ENCODE assay signal across 16 mouse cellular contexts in the genomic region with DNA sequence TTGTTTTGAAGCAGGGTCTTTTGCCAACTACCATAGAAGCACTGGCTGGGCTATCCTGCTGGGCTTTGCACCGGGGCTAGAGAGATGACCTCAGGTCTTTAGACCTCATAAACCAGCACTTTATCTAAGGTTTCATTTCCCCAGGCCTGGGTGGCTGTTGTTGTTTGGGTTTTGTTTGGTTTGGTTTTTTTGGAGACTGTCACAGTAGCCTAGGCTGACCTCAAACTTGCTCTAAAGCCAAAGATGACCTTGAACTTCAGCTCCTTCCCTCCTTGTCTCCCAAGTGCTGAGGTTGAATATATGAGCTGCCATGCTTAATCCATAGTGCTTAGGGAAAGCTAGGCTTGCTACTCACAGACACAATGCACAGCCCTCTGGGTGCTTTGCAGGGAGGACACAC.
"Had no signal": no experiment of that assay in that cellular context is flagged by ENCODE, and none has a peak within 500 bp of the region (broad histone marks: within the 10 kb centered on the region; RNA-seq: fewer than 3 reads in every experiment).

No protein-coding gene starts in this region.

- H3K27ac ChIP-seq: neural tube, embryonic 13.5 days; neural tube, embryonic 15.5 days; stomach, embryonic 15.5 days; stomach, postnatal 0 days had no signal

- H3K4me2 ChIP-seq: neural tube, embryonic 13.5 days; neural tube, embryonic 15.5 days; stomach, embryonic 15.5 days had no signal

- H3K4me3 ChIP-seq: neural tube, embryonic 13.5 days; neural tube, embryonic 15.5 days; stomach, embryonic 15.5 days had no signal

- DNase-seq: retina, postnatal 1 day; right cerebral cortex, adult 18-20 months; right cerebral cortex, postnatal 14 days; right cerebral cortex, postnatal 25 days; right cerebral cortex, postnatal 4 days; spleen, adult 18-20 months; thymus, adult 18-20 months; thymus, adult 2 months; thymus, postnatal 14 days; thymus, postnatal 25 days; thymus, postnatal 36 days; thymus, postnatal 4 days had no signal

- H3K4me1 ChIP-seq: neural tube, embryonic 15.5 days; stomach, embryonic 15.5 days had no signal

- H3K9ac ChIP-seq: neural tube, embryonic 13.5 days; neural tube, embryonic 15.5 days; stomach, embryonic 15.5 days had no signal

- H3K27me3 ChIP-seq: neural tube, embryonic 13.5 days; neural tube, embryonic 15.5 days; stomach, embryonic 15.5 days had no signal

- H3K9me3 ChIP-seq: neural tube, embryonic 13.5 days; neural tube, embryonic 15.5 days; stomach, embryonic 15.5 days had no signal
